Mouse (Mus musculus): ENCODE measurements around the gene Ssh1. TPM values are rescaled to one million over a fixed set of nuclear protein-coding genes. Genes with fewer than 3 reads are reported as not detected.

Gene Ssh1
- total RNA-seq, 2 experiments from 2014 or later, result 21.0 to 29.1 TPM

DNA sequence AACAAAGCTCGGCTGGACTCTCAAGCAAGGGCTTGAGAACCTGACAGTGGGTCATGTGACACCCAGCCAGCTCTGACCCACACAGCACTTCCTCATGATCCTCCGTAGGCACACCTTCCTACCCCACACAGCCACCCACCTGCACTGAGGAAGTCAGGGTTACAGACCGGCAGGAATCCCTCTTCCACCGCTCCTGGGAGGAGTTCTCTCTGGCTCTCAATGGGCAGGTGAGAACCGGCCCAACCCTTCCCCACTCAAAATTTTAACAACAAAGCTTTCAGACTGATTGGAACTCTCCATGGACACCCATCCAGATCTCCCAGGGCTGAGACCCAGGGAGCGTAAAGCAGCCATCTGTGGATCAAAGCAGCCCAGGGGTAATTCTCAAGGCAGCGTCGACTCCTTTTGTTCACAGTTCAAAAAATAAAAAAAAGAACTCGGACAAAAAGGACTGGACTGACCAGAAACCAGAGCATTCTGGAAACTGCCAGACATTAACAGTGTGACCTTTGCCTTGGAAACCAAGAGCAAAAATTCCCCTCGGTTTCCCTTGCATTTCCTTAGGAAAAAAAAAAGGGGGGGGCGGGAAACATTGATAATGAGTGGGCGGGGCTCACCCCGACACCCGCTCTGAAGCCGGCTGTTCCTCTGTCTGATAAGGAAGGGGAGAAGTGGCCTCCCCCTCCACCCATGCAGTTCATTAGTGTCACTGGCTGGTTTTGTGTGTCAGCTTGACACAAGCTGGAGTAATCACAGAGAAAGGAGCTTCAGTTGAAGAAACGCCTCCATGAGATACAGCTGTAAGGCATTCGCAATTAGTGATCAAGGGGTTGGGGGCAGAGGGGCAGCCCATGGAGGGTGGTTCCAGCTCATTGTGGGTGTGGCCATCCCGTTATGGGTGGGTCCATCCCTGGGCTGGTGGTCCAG, 20.8 kb downstream of the Ssh1 start:
- intact Hi-C loops (cut with DNase I), result no loop called here
- DNase-seq (ENCODE audit: low spot score in 2 of 2), result no peak

DNA sequence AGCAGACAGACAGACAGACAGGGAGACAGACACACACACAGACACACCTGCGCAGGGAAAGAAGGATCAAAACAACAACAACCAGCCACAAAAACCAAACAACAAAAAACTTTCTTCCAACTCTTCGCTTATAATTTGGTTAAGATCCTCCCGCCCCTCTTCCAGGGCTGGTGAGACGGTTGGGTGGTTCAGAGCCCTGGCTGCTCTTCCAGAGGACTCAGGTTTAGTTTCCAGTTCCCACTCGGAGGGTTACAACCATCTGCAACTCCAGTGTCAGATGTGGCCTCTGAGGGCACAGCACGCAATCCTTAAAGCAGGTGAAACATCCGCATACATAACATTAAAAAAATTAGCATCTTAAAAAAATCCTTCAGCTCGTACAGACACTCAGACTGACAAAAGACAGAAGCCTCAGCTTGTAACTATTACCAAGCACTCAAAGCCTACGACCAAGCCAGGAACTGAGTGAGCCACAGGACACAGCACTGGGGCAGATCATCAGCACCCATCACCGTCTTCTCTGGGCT, 22.2 kb downstream of the Ssh1 start:
- intact Hi-C loops (cut with DNase I), result no loop called here
- no peak for DNase-seq (ENCODE audit: low spot score in 2 of 2)

DNA sequence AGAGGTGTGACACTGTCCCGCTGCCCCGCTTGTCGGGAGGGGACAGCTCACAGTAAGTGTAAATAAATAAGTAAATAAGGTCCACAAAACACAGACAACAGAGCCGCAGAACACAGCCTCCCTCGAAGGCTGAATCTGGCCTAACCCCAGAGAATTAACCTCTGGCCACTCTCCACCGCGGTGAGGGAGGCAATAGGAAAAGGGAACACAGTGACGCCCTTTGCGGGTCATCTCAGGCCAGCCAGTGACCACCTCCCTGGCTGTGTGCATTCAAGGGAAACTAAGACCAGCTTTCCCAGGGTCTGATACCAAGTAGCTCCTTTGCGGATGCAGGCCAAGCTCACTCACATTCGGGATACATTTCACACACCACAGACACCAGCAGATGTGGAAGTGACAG, 25.3 kb downstream of the Ssh1 start:
- no peak for DNase-seq (ENCODE audit: low spot score in 2 of 2)
- intact Hi-C loops (cut with DNase I), result no loop called here

DNA sequence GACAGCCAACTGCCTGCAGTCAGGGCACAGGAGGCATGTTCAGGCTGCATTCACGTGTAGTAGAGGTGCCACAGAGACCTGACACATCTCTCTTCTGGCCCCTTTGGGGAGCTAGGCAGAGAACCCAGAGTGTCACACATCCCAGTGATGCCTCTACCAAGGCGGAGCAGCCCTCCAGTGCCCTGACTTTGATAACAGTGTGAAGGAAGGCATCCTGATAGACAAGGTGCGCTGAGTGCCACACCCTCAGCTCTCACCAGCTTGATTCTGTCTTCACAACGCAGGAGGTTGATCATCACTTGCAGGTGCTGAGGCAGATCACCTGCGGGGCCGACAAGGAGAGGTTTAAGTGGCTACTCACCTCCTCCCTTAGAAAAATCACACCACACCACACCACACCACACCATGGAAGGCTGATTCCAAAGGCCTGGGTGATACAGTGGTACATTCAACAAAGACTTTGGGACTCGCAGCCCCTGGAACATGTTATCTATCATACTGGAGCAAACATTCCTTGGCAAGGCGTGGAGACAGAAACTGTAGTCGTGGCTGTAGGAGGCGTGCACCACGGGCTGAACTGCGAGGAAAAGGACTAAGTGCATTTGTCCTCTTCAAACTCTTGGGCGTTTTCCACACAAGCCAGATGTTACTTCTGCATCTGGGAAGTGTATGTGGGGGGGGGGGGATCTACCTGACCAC, 27.1 kb downstream of the Ssh1 start:
- intact Hi-C loops (cut with DNase I), result no loop called here
- no peak for DNase-seq (ENCODE audit: low spot score in 2 of 2)

DNA sequence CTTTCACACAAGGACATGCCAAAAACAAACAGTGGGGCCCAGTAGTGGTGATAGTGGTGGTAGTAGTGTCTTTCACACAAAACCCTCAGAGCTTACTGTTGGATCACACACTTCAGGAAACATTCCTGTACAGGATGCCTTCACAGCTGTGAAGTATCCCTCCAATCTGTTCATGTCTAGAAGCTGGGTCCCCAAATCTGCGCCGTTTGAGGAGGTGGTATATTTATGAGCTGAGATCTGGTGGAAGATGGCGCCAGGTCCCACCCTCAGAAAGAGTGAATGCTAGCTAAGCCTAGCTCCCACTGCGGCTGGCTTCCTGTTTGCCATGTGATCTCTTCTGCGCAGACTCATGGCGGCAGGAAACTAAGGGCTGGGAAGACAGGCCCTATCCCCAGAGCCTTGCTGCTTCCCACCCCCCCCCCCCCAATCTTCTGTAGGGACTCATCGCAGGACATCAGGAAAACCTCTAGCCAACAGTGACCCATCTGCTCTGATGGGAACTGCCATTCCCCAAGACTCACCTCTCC, 28.0 kb downstream of the Ssh1 start:
- intact Hi-C loops (cut with DNase I), result no loop called here
- no peak for DNase-seq (ENCODE audit: low spot score in 2 of 2)

DNA sequence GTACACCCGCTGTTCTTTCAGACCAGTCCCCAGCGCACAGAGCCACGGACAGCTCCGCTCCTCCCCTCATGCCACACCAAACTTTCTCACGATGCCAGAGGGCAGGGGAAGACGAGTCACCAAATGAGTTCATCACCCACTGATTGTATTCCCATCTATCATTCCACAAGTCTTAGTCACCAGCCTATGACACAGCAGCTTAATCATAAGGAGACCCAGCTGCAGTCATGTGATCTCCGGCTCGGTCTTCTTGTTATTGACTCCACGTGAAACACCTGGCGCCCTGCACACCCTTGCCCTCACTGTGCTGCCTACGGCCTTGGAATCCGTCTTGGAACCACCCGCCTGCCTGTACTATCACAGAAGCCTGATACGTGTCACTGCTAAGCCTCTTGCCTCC, 28.7 kb downstream of the Ssh1 start:
- DNase-seq (ENCODE audit: low spot score in 2 of 2), result no peak
- intact Hi-C loops (cut with DNase I), result no loop called here

DNA sequence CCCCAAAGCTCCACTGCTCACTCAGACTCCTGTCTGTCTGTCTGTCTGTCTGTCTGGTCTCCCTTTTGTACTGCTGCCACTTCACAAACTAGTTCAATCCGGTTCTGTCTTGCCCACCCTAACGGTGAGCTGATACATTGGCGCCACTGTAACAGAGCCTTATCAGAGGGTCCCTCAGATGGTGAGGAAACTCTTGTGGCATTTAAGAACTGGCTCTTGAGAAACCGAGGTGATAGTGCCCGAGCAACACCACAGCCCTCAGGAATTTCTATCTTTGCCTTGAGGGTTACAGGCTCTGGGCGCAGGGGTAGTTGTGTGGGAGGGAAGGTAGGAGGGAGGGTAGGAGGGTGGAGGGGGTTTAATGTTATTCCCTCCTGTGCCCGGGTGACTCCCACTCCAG, 31.9 kb downstream of the Ssh1 start:
- intact Hi-C loops (cut with DNase I), result no loop called here
- no peak for DNase-seq (ENCODE audit: low spot score in 2 of 2)

DNA sequence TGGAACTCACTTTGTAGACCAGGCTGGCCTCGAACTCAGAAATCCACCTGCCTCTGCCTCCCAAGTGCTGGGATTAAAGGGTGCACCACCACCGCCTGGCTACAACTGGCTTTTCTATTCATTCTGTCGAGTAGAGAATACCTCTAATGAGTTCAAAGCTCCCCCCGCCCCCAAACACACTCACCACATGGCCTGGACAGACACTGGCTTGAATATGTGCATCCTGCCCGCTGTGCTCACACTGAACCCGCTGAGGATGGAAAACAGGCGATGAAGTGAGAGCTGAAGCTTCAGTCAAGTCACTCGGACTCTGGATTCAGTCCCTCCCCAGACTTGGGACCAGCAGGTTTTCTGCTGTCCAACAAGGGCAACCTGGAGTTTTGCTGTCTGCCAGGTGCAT, 33.3 kb downstream of the Ssh1 start:
- no peak for DNase-seq (ENCODE audit: low spot score in 2 of 2)
- intact Hi-C loops (cut with DNase I), result no loop called here

DNA sequence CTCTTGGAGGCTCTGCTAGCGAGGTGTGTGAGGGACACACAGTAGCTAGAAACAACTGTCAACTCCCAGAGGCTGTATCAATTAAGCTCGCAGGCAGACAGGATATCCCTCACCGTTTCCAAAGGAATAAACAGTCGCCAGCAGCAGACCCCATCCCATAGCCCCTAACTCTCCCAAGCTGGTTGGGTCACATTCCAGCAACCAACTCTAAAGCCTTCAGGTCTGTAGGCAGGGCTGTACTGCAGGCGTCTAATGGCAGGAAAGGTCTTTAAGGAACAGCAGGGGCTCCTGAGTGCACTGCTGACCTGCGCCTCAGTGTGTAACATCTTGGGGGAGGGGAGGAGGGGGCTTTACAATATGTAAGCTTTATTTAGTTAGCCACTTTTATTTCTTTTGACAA, 34.7 kb downstream of the Ssh1 start:
- intact Hi-C loops (cut with DNase I), result loop anchor here (5.0 kb wide), 1 partner anchor 88 kb away; no protein-coding TSS in a partner anchor
- DNase-seq (ENCODE audit: low spot score in 2 of 2), result no peak

DNA sequence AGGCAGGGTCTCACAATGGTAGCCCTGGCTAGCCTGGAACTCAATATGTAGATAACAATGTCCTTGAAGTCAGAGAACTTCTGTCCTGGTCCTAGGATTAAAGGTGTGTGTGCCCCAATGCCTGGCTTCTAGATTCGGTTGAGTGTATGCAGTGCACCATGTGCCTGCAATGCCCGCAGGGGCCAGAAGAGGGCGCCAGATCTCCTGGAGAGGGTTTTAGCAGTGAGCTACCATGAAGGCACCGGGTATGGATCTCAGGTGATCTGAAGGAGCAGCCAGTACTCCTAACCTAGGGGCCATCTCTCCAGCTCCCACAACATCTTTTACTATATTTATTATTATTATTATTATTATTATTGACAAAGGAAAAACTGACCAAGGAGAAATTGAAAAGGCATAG, 37.2 kb downstream of the Ssh1 start:
- intact Hi-C loops (cut with DNase I), result loop anchor here (5.0 kb wide), 1 partner anchor 91 kb away; no protein-coding TSS in a partner anchor
- DNase-seq (ENCODE audit: low spot score in 2 of 2), result peak; percentile 58 to 69

DNA sequence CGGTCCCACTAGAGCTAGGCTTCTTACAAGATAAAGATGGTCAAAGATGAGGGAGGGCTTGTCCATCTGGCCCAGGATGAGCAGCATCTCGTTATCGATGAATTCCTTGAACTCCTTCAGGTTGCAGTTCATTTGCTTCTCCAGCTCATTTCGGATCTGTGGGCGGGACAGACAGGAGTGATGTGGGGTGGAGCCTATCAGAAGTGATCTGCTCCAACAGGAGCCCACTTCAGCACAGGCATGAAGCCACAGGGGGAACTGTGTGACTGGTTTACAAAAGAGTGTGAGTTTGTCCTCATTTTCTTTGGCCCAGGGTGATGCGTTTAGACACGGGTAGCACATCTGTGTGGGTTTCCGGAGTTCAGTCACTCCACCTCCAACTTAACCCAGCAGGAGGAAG, 38.0 kb downstream of the Ssh1 start:
- intact Hi-C loops (cut with DNase I), result loop anchor here (2.0 to 5.0 kb wide), 3 partner anchors 37 to 99 kb away; partner anchors contain the start of gene Ssh1

DNA sequence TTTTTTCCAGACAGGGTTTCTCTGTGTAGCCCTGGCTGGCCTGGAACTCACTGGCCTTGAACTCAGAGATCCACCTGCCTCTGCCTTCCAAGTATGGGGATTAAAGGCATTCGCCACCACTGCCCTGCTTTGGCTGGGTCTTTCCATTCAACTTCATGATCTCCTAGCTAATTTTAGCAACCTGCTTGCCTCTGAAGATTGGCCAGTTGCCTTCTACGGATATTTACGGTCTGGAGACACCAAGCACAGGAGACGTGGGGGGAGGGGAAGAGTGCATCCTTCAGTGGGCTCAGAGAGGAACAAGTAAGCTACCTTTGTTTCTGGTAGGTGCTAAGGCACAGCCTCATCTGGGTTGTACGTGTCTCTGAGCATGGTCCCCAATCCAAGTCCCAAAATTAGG, 38.4 kb downstream of the Ssh1 start:
- no peak for DNase-seq (ENCODE audit: low spot score in 2 of 2)
- intact Hi-C loops (cut with DNase I), result loop anchor here (2.0 to 5.0 kb wide), 3 partner anchors 38 to 98 kb away; partner anchors contain the start of gene Ssh1

More for the DNA sequence above, 38.0 kb downstream of the Ssh1 start:
- DNase-seq (ENCODE audit: low spot score in 2 of 2), result no peak

DNA sequence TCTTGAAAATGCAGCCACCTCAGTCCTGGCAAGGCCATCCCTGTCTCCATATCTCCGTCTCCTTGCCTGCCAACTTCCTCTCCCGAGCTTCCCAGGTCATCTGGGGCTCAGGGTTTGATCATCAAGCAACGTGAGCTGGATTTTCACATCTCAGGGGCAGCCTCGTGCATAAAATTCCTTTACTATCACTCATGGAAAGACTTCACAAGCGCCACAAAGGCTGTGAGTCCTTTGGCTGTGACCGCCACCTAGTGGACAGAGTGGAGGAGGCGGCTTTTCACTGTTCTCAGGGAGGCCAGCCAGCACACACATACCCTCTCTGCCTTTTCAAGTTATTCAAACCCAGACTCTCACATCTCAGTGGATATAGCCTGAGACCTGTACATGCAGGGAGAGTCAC, 39.3 kb downstream of the Ssh1 start:
- DNase-seq (ENCODE audit: low spot score in 2 of 2), result peak; percentile 76 to 82
- intact Hi-C loops (cut with DNase I), result loop anchor here (1.0 to 2.0 kb wide), 3 partner anchors 38 to 180 kb away; partner anchors contain the start of gene Ssh1

DNA sequence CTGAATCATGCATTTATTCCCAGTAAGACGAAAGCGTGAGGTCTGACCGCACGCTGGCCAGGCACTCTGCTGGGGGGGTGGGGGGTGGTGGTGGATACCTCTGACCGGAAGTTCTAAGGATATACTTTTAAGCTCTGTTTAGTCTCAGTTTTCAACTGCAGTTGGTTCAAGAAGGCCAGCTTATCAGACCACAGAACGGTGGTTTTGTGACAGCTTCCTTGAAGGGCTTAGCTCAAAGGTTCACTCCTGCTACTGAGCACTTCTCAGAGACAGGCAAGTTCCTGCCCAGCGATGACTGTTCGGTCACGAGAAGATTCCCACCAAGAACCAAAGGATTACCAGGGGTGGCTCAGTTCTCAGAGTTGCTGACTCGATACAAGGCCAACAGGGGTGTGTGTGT, 41.2 kb downstream of the Ssh1 start:
- intact Hi-C loops (cut with DNase I), result no loop called here
- DNase-seq (ENCODE audit: low spot score in 2 of 2), result no peak

DNA sequence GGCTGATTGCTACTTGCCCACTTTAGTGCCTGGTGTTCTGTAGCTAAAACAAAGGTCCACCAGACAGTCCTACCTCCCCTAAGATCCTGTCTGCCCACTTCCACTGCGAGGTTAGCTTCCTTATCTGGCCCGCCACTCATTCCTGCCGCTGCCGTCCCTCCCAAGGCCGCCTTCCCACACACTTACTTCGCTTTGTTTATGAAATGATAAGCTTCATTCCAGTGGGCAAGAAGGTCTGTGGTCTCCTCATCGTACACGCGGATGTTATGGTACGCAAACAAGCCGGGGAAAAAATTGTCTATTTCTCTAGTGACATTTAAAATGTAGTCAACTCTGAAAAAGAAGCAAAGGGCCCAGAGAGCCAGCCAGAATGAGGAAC, 42.0 kb downstream of the Ssh1 start:
- no peak for DNase-seq (ENCODE audit: low spot score in 2 of 2)
- intact Hi-C loops (cut with DNase I), result no loop called here

DNA sequence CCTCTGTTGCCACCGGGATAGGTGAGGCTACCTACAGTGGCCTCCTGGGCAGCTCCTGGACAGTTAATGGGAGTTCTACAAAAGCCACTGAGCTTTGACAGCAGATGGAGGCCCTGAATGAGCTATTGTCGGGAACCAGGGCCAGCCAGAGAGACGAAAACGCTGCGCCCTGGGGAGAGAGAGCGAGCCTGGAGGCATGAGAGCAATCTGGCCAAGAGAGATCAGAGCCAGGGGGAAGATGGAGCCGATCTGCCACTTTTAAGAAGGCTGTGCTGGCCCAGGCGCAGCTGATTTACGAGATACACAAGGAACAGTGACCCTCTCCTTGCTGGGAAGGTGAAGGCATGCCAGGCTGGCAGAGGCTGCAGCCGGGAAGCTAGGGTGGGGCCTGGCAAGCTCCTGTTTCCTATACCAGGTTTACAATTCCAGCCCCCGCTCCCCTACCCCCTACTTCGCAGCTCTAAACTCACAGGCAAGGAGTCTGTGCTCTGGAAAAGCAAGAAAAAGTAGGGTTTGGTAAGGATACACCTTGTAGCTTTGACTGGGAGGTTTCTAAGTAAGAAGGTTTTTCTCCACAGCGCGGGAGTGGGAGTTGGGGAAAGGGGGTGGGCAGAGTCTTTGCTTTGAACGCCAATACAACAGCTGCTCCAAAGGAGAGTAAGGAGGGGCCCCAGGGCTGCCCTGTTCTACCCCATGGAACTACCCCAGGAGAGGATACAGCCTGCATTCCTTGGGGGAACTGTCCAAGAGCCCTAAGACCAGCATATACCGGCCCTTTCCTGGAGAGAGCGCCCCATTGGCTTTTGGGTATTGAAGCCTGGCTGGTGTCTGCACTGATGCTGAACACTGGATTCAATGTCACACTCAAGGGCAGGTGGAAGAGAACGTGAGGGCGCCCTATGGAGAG, 42.7 kb downstream of the Ssh1 start:
- no peak for DNase-seq (ENCODE audit: low spot score in 2 of 2)
- intact Hi-C loops (cut with DNase I), result no loop called here

DNA sequence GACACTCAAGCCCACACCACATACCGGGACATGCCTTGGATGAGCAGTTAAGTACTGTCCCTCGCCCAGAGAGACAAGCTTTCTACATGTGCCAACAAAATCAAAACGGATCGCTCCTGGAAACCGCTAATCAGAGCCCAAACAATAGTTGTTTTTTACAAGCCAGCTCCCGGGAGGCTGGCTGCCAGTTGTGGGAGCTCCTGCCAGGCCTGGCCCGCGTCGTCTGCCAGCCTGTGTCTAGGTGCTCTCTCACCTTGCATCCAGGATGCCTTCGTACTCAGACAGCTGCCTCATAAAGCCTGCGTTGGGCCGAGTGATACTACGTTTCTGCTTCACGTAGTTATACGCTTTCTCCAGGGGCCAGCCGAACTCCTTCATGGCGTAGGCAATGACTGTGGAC, 43.6 kb downstream of the Ssh1 start:
- no peak for DNase-seq (ENCODE audit: low spot score in 2 of 2)
- intact Hi-C loops (cut with DNase I), result no loop called here

DNA sequence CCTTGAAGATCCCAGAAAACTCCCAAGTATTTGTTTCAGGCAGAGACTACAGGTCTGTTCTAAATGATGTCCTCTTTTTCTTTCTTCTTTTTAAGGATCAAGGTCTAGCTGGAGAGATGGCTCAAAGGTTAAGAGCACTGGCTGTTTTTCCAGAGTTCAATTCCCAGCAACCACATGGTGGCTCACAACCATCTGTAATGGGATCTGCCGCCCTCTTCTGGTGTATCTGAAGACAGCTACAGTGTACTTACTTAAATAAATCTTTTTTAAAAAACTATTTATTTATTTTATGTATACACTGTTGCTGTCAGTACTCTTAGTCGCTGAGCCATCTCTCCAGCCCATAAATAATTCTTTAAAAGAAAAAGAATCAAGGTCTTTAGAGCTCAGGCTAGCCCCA, 46.4 kb downstream of the Ssh1 start:
- intact Hi-C loops (cut with DNase I), result no loop called here
- no peak for DNase-seq (ENCODE audit: low spot score in 2 of 2)

DNA sequence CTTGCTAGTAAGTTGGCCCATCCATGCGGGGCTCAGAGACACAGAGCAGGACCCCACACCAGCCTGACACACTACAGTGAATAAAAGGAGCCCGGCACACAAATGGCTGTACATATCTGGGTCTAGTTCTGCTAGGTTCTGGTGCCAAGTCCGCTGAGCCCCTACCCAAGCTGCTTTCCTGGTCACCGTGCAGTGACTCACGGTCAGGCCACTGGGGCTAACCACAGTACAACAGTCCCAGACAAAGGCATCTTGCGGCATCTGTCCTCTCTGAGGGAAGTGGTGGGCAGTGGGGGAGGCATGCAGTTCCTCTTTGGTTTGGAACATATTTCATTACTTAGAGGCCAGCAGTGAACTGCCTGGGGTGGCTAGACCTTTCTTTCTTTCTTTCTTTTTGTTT, 48.6 kb downstream of the Ssh1 start:
- intact Hi-C loops (cut with DNase I), result no loop called here
- no peak for DNase-seq (ENCODE audit: low spot score in 2 of 2)

Data from left cerebral cortex, postnatal 36 days (tissue).